Mouse (Mus musculus): ENCODE measurements around the gene Gng4. TPM values are rescaled to one million over a fixed set of nuclear protein-coding genes. Genes with fewer than 3 reads are reported as not detected.

Gng4 gene
- total RNA-seq, 4 experiments from 2014 or later: 0.34 to 0.92 TPM; not detected in 2

- DNase-seq (ENCODE audit: low spot score in 2 of 2): no peak
Measured at GRCm38 (mm10) chr13:13810885-13811284, 27.0 kb downstream of the Gng4 start.

DNA sequence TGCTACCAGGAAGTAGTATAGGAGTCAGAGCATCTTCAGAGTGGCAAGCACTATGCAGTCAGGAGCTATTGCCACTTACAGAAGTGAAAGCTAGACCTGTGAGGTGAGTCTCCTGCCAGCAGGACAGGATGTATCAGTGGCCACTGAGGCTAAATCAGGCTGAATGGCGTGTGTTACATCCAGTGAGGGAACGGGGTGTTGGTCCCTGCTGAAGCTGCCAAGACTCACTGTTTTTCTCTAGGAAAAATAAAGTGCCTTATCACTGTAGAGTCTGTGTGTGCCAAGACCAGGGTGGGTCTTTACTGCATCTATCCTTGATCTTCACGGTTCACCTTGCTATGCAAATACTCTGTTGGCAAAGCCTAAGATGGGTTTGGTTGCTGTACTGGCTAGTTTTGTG lies 34.8 kb downstream of the Gng4 start:
- DNase-seq (ENCODE audit: low spot score in 2 of 2): no peak

GRCm38 (mm10) chr13:13820234-13821123 lies 36.6 kb downstream of the Gng4 start:
- DNase-seq (ENCODE audit: low spot score in 2 of 2): no peak

GRCm38 (mm10) chr13:13824946-13825345 lies 41.1 kb downstream of the Gng4 start:
- DNase-seq (ENCODE audit: low spot score in 2 of 2): no peak

GRCm38 (mm10) chr13:13826533-13826932 lies 42.7 kb downstream of the Gng4 start:
- DNase-seq (ENCODE audit: low spot score in 2 of 2): no peak

GRCm38 (mm10) chr13:13828125-13828524 lies 44.3 kb downstream of the Gng4 start:
- no peak for DNase-seq (ENCODE audit: low spot score in 2 of 2)

- no peak for DNase-seq (ENCODE audit: low spot score in 2 of 2)
Measured at GRCm38 (mm10) chr13:13830469-13831074, 46.7 kb downstream of the Gng4 start.

GRCm38 (mm10) chr13:13835180-13835579 lies 51.3 kb downstream of the Gng4 start:
- DNase-seq (ENCODE audit: low spot score in 2 of 2): no peak

DNA sequence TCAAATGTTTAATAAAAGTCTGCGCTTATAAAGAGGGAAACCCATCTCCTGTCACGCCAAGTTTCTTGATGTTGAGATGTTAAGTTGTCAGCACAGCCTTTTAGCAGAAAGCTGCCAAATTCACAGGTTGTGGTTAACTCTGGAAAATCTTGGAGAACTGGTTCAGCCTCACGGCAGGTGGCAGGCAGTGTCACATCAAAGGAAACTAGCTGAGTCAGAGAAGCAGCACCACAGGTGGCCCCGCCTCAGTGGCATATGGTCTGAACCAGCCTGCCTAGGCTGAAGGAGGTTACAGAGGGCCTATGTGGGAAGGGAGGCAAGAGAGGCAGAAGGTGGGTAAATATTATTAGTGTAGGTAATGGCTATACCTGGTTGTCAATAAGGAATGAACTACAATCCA lies 61.2 kb downstream of the Gng4 start:
- DNase-seq (ENCODE audit: low spot score in 2 of 2): no peak

- no peak for DNase-seq (ENCODE audit: low spot score in 2 of 2)
Measured at GRCm38 (mm10) chr13:13847075-13847599, 63.3 kb downstream of the Gng4 start.

DNA sequence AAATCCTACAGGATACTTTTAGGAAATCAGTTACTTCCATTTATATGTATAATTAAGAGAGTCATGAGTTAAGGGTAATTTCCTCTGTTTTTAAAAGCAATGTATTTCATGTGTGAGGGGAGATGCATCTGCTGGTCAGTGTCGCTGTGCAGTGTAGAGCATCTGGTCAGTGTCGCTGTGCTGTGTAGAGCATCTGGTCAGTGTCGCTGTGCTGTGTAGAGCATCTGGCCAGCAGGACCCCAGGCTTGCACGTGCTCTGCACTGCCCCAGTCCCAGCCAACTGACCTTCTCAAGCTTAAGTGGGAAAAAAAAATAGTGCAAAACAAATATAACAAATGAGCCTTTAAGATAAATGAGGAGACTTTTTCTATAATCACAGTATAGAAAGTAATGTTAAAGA lies 73.3 kb downstream of the Gng4 start:
- DNase-seq (ENCODE audit: low spot score in 2 of 2): no peak

- DNase-seq (ENCODE audit: low spot score in 2 of 2): no peak
Measured at GRCm38 (mm10) chr13:13862346-13862745, 78.5 kb downstream of the Gng4 start.

DNA sequence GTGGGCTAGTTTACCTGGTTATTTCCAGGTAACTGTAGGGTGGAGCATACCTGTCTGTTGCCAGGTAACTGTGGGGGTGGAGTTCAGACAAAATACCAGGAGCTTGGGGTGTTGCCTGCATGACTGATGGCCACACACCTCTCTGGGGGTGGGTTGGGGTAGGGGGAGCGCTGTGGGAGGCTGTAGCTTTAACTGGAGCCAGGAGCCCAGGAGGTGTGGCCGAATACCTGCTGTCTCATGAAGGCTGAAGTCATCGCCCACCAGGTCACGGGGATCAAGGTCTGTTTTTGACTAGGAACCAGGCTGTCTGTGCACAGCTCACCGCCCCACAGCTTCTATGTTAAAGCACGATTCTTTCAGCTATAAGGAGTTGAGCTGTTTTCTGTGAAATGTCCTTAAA lies 79.1 kb downstream of the Gng4 start:
- DNase-seq (ENCODE audit: low spot score in 2 of 2): no peak

GRCm38 (mm10) chr13:13866339-13866738 lies 82.5 kb downstream of the Gng4 start:
- DNase-seq (ENCODE audit: low spot score in 2 of 2): no peak

GRCm38 (mm10) chr13:13867078-13867759 lies 83.4 kb downstream of the Gng4 start:
- no peak for DNase-seq (ENCODE audit: low spot score in 2 of 2)

GRCm38 (mm10) chr13:13867922-13868321 lies 84.1 kb downstream of the Gng4 start:
- no peak for DNase-seq (ENCODE audit: low spot score in 2 of 2)

Other genes with a start within 250 kb of the Gng4 start
- 1 to 10 TPM; 3.5 to 4.7 (median 4.2) TPM for gene Lyst, start 193.7 kb upstream of the Gng4 start, total RNA-seq (2022)
- 10 to 100 TPM; 67.8 to 85.4 (median 73.2) TPM for gene B3galnt2, start 170.4 kb downstream of the Gng4 start, total RNA-seq (2022)